Mouse (Mus musculus) stomach, postnatal 0 days (tissue): Measurements from ENCODE around the gene Wipf1.

Experiments
- CTCF ChIP-seq: IDR thresholded peaks from 2 replicates; pipeline ENCODE4 v1.5.1; 2016; ENCODE audit warnings: antibody characterized with exemption, low read depth, mild to moderate bottlenecking, moderate library complexity
- EP300 ChIP-seq: optimal IDR thresholded peaks from 2 replicates; pipeline ENCODE3; 2016; ENCODE audit warnings: antibody characterized with exemption

DNA sequence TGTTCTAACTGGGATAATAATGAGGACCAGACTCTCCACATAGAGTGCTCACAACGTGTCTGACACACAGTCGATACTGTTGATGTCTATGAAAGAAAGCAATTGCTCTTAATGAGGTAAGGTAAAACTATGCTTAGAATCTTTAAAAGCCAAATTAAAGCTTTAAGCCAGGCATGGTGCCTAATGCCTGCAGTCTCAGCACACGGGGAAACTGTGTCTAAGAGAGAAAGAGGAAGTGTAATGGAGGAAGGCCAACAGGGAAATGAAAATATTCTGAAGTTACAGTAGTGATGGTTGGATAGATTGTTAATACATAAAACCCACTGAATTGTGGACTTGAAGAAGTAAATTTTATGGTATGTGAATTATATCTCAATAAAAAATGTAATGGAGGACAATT, 24.9 kb upstream of the Wipf1 start:
- TF ChIP-seq CTCF, result no peak
- no peak for TF ChIP-seq EP300
